In the genomic region with DNA sequence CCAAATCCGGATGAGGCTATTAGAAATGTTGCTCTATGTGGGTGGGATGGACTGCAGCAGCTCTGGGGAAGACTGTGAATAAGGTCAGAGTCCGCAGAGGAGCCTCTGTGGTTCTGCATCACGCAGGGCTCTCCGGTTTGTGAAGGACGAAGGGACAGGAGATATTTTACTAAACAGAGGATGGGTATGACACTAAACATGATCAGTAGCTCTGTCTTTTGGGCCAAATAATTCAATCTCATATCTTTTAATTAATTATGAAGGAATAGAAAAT, we compare ENCODE assay signal across 23 mouse cellular contexts.
A peak's percentile ranks its signal among the peaks of the same experiment; 100 is the strongest.
DNase-seq lines count a peak whose midpoint lies in the region; ATAC-seq and TF ChIP-seq lines count a peak whose summit lies in the region.
"Had no signal": no experiment of that assay in that cellular context is flagged by ENCODE, and none has a peak within 500 bp of the region (broad histone marks: within the 10 kb centered on the region; RNA-seq: fewer than 3 reads in every experiment).

No protein-coding gene starts in this region.

- H3K9me3 ChIP-seq in forebrain, embryonic 16.5 days (ENCODE audit: control insufficient read depth, low read length) = no peaks in the 10 kb centered on the region
- H3K9me3 ChIP-seq in forebrain, postnatal 0 days (ENCODE audit: low read length) = no peaks in the 10 kb centered on the region
- H3K9me3 ChIP-seq in neural tube, embryonic 13.5 days = no peaks in the 10 kb centered on the region
- H3K9me3 ChIP-seq: forebrain, embryonic 15.5 days; limb, embryonic 10.5 days; limb, embryonic 15.5 days; liver, embryonic 13.5 days; megakaryocyte, embryonic 14.5 days had no signal

- WGBS in forebrain, embryonic 16.5 days = 76% methylated on average over 5 of the region's 5 CpGs
- WGBS in forebrain, postnatal 0 days = 75% methylated on average over 5 of the region's 5 CpGs
- WGBS in neural tube, embryonic 13.5 days = 74% methylated on average over 5 of the region's 5 CpGs

- no peak overlapping the region for H3K9ac ChIP-seq in forebrain, embryonic 16.5 days (replicated peaks; ENCODE audit: low read depth, low read length)
- H3K9ac ChIP-seq in forebrain, postnatal 0 days = no peak overlapping the region
- no peak overlapping the region for H3K9ac ChIP-seq in neural tube, embryonic 13.5 days
- H3K9ac ChIP-seq: forebrain, embryonic 15.5 days; limb, embryonic 15.5 days; liver, embryonic 13.5 days had no signal

- intact Hi-C loops in left cerebral cortex, postnatal 4 days (cut with DNase I) = no loop called here
- intact Hi-C loops in left cerebral cortex, postnatal 10 days (cut with DNase I) = no loop called here

- no peak for TF ChIP-seq CTCF in forebrain, postnatal 0 days (IDR thresholded peaks at IDR 0.05; ENCODE audit: low read depth)

- H3K4me1 ChIP-seq in forebrain, embryonic 16.5 days (replicated peaks; ENCODE audit: control insufficient read depth, insufficient read depth, low read length) = no peaks in the 10 kb centered on the region
- H3K4me1 ChIP-seq in forebrain, postnatal 0 days (ENCODE audit: insufficient read depth) = no peaks in the 10 kb centered on the region
- peaks cover 6% of the 10 kb centered on the region; the same call in 1 of the 2 replicates for H3K4me1 ChIP-seq in neural tube, embryonic 13.5 days (replicated peaks)
- H3K4me1 ChIP-seq: limb, embryonic 10.5 days; limb, embryonic 15.5 days; liver, embryonic 13.5 days; megakaryocyte, embryonic 14.5 days had no signal

- no peak for DNase-seq in forebrain, postnatal 0 days
- peak; percentile 25 for DNase-seq in left cerebral cortex, postnatal 4 days
- DNase-seq in left cerebral cortex, postnatal 10 days (ENCODE audit: extremely low spot score in 1 of 2, low spot score in 2 of 2) = no peak
- DNase-seq in neural tube, embryonic 10.5 days (ENCODE audit: extremely low spot score, low spot score) = no peak
- DNase-seq in frontal cortex, adult 2 months (ENCODE audit: extremely low spot score in 1 of 2, low spot score in 1 of 2) = no peak
- DNase-seq: adrenal gland, postnatal 25 days; gastrocnemius, postnatal 14 days; heart, postnatal 14 days; kidney, adult 8-10 months; kidney, postnatal 4 days; liver, embryonic 13.5 days; lung, adult 18-20 months; lung, postnatal 4 days; thymus, postnatal 4 days had no signal

- H3K4me2 ChIP-seq in forebrain, embryonic 16.5 days (ENCODE audit: low read length) = no peak overlapping the region
- H3K4me2 ChIP-seq in forebrain, postnatal 0 days (ENCODE audit: low read depth) = no peak overlapping the region
- no peak overlapping the region for H3K4me2 ChIP-seq in neural tube, embryonic 13.5 days
- H3K4me2 ChIP-seq: forebrain, embryonic 15.5 days; limb, embryonic 15.5 days; liver, embryonic 13.5 days had no signal

- no peak overlapping the region for H3K4me3 ChIP-seq in forebrain, embryonic 16.5 days (replicated peaks; ENCODE audit: low read length)
- H3K4me3 ChIP-seq in forebrain, postnatal 0 days (ENCODE audit: low read depth, low read length) = no peak overlapping the region
- H3K4me3 ChIP-seq in neural tube, embryonic 13.5 days = no peak overlapping the region
- H3K4me3 ChIP-seq: forebrain, embryonic 15.5 days; limb, embryonic 10.5 days; limb, embryonic 15.5 days; liver, embryonic 13.5 days; megakaryocyte, embryonic 14.5 days had no signal

- no peaks in the 10 kb centered on the region for H3K36me3 ChIP-seq in forebrain, embryonic 16.5 days (ENCODE audit: control insufficient read depth, insufficient read depth)
- H3K36me3 ChIP-seq in forebrain, postnatal 0 days (ENCODE audit: insufficient read depth) = no peaks in the 10 kb centered on the region
- no peaks in the 10 kb centered on the region for H3K36me3 ChIP-seq in neural tube, embryonic 13.5 days
- H3K36me3 ChIP-seq: forebrain, embryonic 15.5 days; limb, embryonic 10.5 days; limb, embryonic 15.5 days; liver, embryonic 13.5 days had no signal

- ATAC-seq in forebrain, embryonic 16.5 days = peak; percentile 36; the same call in 1 of the 2 replicates
- ATAC-seq in forebrain, postnatal 0 days = no peak
- ATAC-seq in neural tube, embryonic 13.5 days (ENCODE audit: low read depth) = no peak
- ATAC-seq: intestine, embryonic 16.5 days; lung, postnatal 0 days had no signal

- no peak overlapping the region for H3K27ac ChIP-seq in forebrain, embryonic 16.5 days (ENCODE audit: low read length)
- no peak overlapping the region for H3K27ac ChIP-seq in forebrain, postnatal 0 days (ENCODE audit: low read depth, low read length)
- H3K27ac ChIP-seq in neural tube, embryonic 13.5 days (replicated peaks) = peak overlapping the region; percentile 38; the same call in 1 of the 2 replicates
- H3K27ac ChIP-seq: forebrain, embryonic 15.5 days; kidney, postnatal 0 days; limb, embryonic 10.5 days; limb, embryonic 15.5 days; liver, embryonic 13.5 days had no signal

- no peaks in the 10 kb centered on the region for H3K27me3 ChIP-seq in forebrain, embryonic 16.5 days (replicated peaks; ENCODE audit: control insufficient read depth, insufficient read depth, low read length)
- H3K27me3 ChIP-seq in forebrain, postnatal 0 days (ENCODE audit: insufficient read depth, low read length) = no peaks in the 10 kb centered on the region
- no peaks in the 10 kb centered on the region for H3K27me3 ChIP-seq in neural tube, embryonic 13.5 days
- H3K27me3 ChIP-seq: forebrain, embryonic 15.5 days; limb, embryonic 15.5 days; liver, embryonic 13.5 days; megakaryocyte, embryonic 14.5 days had no signal
